Mouse (Mus musculus) lung, adult 2 months (tissue): ENCODE measurements at regions not wholly inside any gene's neighbourhood (a gene's known extent, or its start where the extent isn't known, plus 50 kb on each side); places are given as distances from the start of the nearest gene placed in this dataset.

Source experiments
- CTCF ChIP-seq: fragments of 200-500 bp; IDR thresholded peaks from 2 replicates; pipeline ENCODE4 v1.5.1; 2011; ENCODE audit warnings: mild to moderate bottlenecking, low read length, control low read depth; ENCODE audit not compliant: insufficient read depth
- POLR2A ChIP-seq: fragments of 200-500 bp; IDR thresholded peaks from 2 replicates; pipeline ENCODE4 v1.6.1; 2011; ENCODE audit warnings: low read depth, mild to moderate bottlenecking, control low read depth, low read length, borderline replicate concordance; ENCODE audit errors: extremely low read depth

- no peak for TF ChIP-seq CTCF
- TF ChIP-seq POLR2A, result no peak
These were observed 217.9 kb downstream of the Nedd1 start for GRCm38 (mm10) chr10:92504271-92504670.
